Mouse (Mus musculus) C3H10T1/2 (cell line): ENCODE results near the gene Umps. TPM values are rescaled to one million over a fixed set of nuclear protein-coding genes. Genes with fewer than 3 reads are reported as not detected.

ENCODE experiments used
- polyA plus RNA-seq, 2 experiments: library from polyadenylated mRNA; unstranded; fragments of >200 nt; fragmentation: generic; extraction: Trizol; gene quantifications; one replicate each; pipeline ENCODE4 v1.2.1; 2012; ENCODE audit warnings: missing spikeins in 2 of 2

The Umps gene
- polyA plus RNA-seq, result 10 to 100 TPM; 18.0 to 34.9 TPM

GRCm38 (mm10) chr16:33966538-33967282 lies at the start of gene Umps:
Gene Umps (minus strand): TSS chr16:33967038.

Other genes with a start within 250 kb of the Umps start
- under 1 TPM in 1 of 2 experiments, not detected in 1; 0.05 TPM for gene Muc13, start 173.0 kb downstream of the Umps start, polyA plus RNA-seq
- 100 to 1,000 TPM in 1 of 2 experiments, 10 to 100 TPM in 1; 81.9 to 223 TPM for gene Itgb5, start 137.4 kb downstream of the Umps start, polyA plus RNA-seq